Mouse (Mus musculus): ENCODE measurements around the gene Pjvk. TPM values are rescaled to one million over a fixed set of nuclear protein-coding genes. Genes with fewer than 3 reads are reported as not detected.
A peak's percentile ranks its signal among the peaks of the same experiment; 100 is the strongest.

Gene Pjvk
- polyA plus RNA-seq, 1 experiment from 2014 or later, result 0.19 TPM

GRCm38 (mm10) chr2:76672966-76673392 is 24.7 kb downstream of the Pjvk start, which contains the start of gene Fkbp7:
TSS of gene Fkbp7 (minus strand) at chr2:76673116.
- Histone ChIP-seq H3K9me3 (replicated peaks; ENCODE audit: control insufficient read depth, low read length) (no peaks in the 10 kb centered on the region), H3K9ac (ENCODE audit: low read depth, low read length) (peak within 1 kb of the TSS; percentile 84), H3K36me3 (ENCODE audit: control insufficient read depth, insufficient read depth, low read length) (no peaks in the 10 kb centered on the region), H3K4me2 (peak within 1 kb of the TSS; percentile 88), H3K4me3 (ENCODE audit: low read depth, low read length) (peak within 1 kb of the TSS; percentile 54), H3K27me3 (ENCODE audit: control insufficient read depth, insufficient read depth, low read length) (no peaks in the 10 kb centered on the region), H3K4me1 (ENCODE audit: control insufficient read depth, insufficient read depth, low read length) (peaks cover 16% of the 10 kb centered on the region), H3K27ac (ENCODE audit: low read depth, low read length) (peak within 1 kb of the TSS; percentile 85)
- 0% methylated on average over 17 of the region's 17 CpGs for WGBS (ENCODE audit: insufficient replicate concordance)
- peak; percentile 90 for ATAC-seq (replicated peaks; ENCODE audit: insufficient number of reproducible peaks, low FRiP score, low TSS enrichment)

- H3K27me3 ChIP-seq (ENCODE audit: control insufficient read depth, insufficient read depth, low read length), result no peaks in the 10 kb centered on the region
- peak overlapping the region; percentile 88 for H3K4me2 ChIP-seq
- H3K9ac ChIP-seq (ENCODE audit: low read depth, low read length), result no peak overlapping the region
- no peak for ATAC-seq (replicated peaks; ENCODE audit: insufficient number of reproducible peaks, low FRiP score, low TSS enrichment)
- no peak overlapping the region for H3K4me3 ChIP-seq (ENCODE audit: low read depth, low read length)
- peaks cover 16% of the 10 kb centered on the region for H3K4me1 ChIP-seq (ENCODE audit: control insufficient read depth, insufficient read depth, low read length)
- H3K9me3 ChIP-seq (replicated peaks; ENCODE audit: control insufficient read depth, low read length), result no peaks in the 10 kb centered on the region
- H3K36me3 ChIP-seq (ENCODE audit: control insufficient read depth, insufficient read depth, low read length), result no peaks in the 10 kb centered on the region
- no peak overlapping the region for H3K27ac ChIP-seq (ENCODE audit: low read depth, low read length)
- WGBS (ENCODE audit: insufficient replicate concordance), result 35% methylated on average over 7 of the region's 7 CpGs
Observed at GRCm38 (mm10) chr2:76673472-76674081, 25.3 kb downstream of the Pjvk start.

- Histone ChIP-seq H3K4me3 (ENCODE audit: low read depth, low read length) (peak within 1 kb of the TSS; percentile 88), H3K9ac (ENCODE audit: low read depth, low read length) (peak within 1 kb of the TSS; percentile 85), H3K36me3 (ENCODE audit: control insufficient read depth, insufficient read depth, low read length) (no peaks in the 10 kb centered on the region), H3K27me3 (ENCODE audit: control insufficient read depth, insufficient read depth, low read length) (no peaks in the 10 kb centered on the region), H3K27ac (ENCODE audit: low read depth, low read length) (peak within 1 kb of the TSS; percentile 58), H3K4me1 (ENCODE audit: control insufficient read depth, insufficient read depth, low read length) (peaks cover 16% of the 10 kb centered on the region), H3K4me2 (peak within 1 kb of the TSS; percentile 84), H3K9me3 (replicated peaks; ENCODE audit: control insufficient read depth, low read length) (no peaks in the 10 kb centered on the region)
- 5% methylated on average over 40 of the region's 52 CpGs for WGBS (ENCODE audit: insufficient replicate concordance)
- peak; percentile 75 for ATAC-seq (replicated peaks; ENCODE audit: insufficient number of reproducible peaks, low FRiP score, low TSS enrichment)
Observed at GRCm38 (mm10) chr2:76674725-76675427, 26.6 kb downstream of the Pjvk start, which contains the start of gene Plekha3. TSS of gene Plekha3 (plus strand) at chr2:76675281.

- WGBS (ENCODE audit: insufficient replicate concordance), result under 1% methylated on average over 44 of the region's 44 CpGs
- peaks cover 16% of the 10 kb centered on the region for H3K4me1 ChIP-seq (ENCODE audit: control insufficient read depth, insufficient read depth, low read length)
- no peaks in the 10 kb centered on the region for H3K9me3 ChIP-seq (replicated peaks; ENCODE audit: control insufficient read depth, low read length)
- H3K9ac ChIP-seq (ENCODE audit: low read depth, low read length), result peak overlapping the region; percentile 85
- peak overlapping the region; percentile 88 for H3K4me3 ChIP-seq (ENCODE audit: low read depth, low read length)
- ATAC-seq (replicated peaks; ENCODE audit: insufficient number of reproducible peaks, low FRiP score, low TSS enrichment), result peak; percentile 36; the same call in 1 of the 2 replicates
- peaks cover 3% of the 10 kb centered on the region; the same call in 1 of the 2 replicates for H3K36me3 ChIP-seq (ENCODE audit: control insufficient read depth, insufficient read depth, low read length)
- H3K4me2 ChIP-seq, result peak overlapping the region; percentile 84
- peak overlapping the region; percentile 58 for H3K27ac ChIP-seq (ENCODE audit: low read depth, low read length)
- H3K27me3 ChIP-seq (ENCODE audit: control insufficient read depth, insufficient read depth, low read length), result no peaks in the 10 kb centered on the region
Observed at GRCm38 (mm10) chr2:76675451-76675850, 27.2 kb downstream of the Pjvk start.

GRCm38 (mm10) chr2:76675949-76676348 is 27.7 kb downstream of the Pjvk start:
- H3K27me3 ChIP-seq (ENCODE audit: control insufficient read depth, insufficient read depth, low read length), result no peaks in the 10 kb centered on the region
- H3K9ac ChIP-seq (ENCODE audit: low read depth, low read length), result peak overlapping the region; percentile 85
- H3K4me2 ChIP-seq, result peak overlapping the region; percentile 84
- H3K27ac ChIP-seq (ENCODE audit: low read depth, low read length), result no peak overlapping the region
- peak overlapping the region; percentile 88 for H3K4me3 ChIP-seq (ENCODE audit: low read depth, low read length)
- H3K4me1 ChIP-seq (ENCODE audit: control insufficient read depth, insufficient read depth, low read length), result peaks cover 16% of the 10 kb centered on the region
- peaks cover 3% of the 10 kb centered on the region; the same call in 1 of the 2 replicates for H3K36me3 ChIP-seq (ENCODE audit: control insufficient read depth, insufficient read depth, low read length)
- no peak for ATAC-seq (replicated peaks; ENCODE audit: insufficient number of reproducible peaks, low FRiP score, low TSS enrichment)
- WGBS (ENCODE audit: insufficient replicate concordance), result 17% methylated on average over 4 of the region's 4 CpGs
- no peaks in the 10 kb centered on the region for H3K9me3 ChIP-seq (replicated peaks; ENCODE audit: control insufficient read depth, low read length)

GRCm38 (mm10) chr2:76676401-76677226 is 28.3 kb downstream of the Pjvk start:
- no peak overlapping the region; the same call in 1 of the 2 replicates for H3K9ac ChIP-seq (ENCODE audit: low read depth, low read length)
- 70% methylated on average over 13 of the region's 13 CpGs for WGBS (ENCODE audit: insufficient replicate concordance)

GRCm38 (mm10) chr2:76682301-76682700 is 34.0 kb downstream of the Pjvk start:
- no peak overlapping the region for H3K4me2 ChIP-seq
- H3K9ac ChIP-seq (ENCODE audit: low read depth, low read length), result no peak overlapping the region
- 85% methylated on average over 8 of the region's 8 CpGs for WGBS (ENCODE audit: insufficient replicate concordance)
- H3K27me3 ChIP-seq (ENCODE audit: control insufficient read depth, insufficient read depth, low read length), result no peaks in the 10 kb centered on the region
- H3K4me3 ChIP-seq (ENCODE audit: low read depth, low read length), result no peak overlapping the region
- ATAC-seq (replicated peaks; ENCODE audit: insufficient number of reproducible peaks, low FRiP score, low TSS enrichment), result no peak
- H3K27ac ChIP-seq (ENCODE audit: low read depth, low read length), result no peak overlapping the region
- peaks cover 7% of the 10 kb centered on the region; the same call in 1 of the 2 replicates for H3K36me3 ChIP-seq (ENCODE audit: control insufficient read depth, insufficient read depth, low read length)
- H3K4me1 ChIP-seq (ENCODE audit: control insufficient read depth, insufficient read depth, low read length), result no peaks in the 10 kb centered on the region
- no peaks in the 10 kb centered on the region for H3K9me3 ChIP-seq (replicated peaks; ENCODE audit: control insufficient read depth, low read length)

More at GRCm38 (mm10) chr2:76676401-76677226, 28.3 kb downstream of the Pjvk start:
- Histone ChIP-seq H3K4me3 (ENCODE audit: low read depth, low read length) (peak overlapping the region; percentile 88), H3K4me2 (peak overlapping the region; percentile 84), H3K27ac (ENCODE audit: low read depth, low read length) (no peak overlapping the region), H3K27me3 (ENCODE audit: control insufficient read depth, insufficient read depth, low read length) (no peaks in the 10 kb centered on the region), H3K4me1 (ENCODE audit: control insufficient read depth, insufficient read depth, low read length) (peaks cover 16% of the 10 kb centered on the region), H3K9me3 (replicated peaks; ENCODE audit: control insufficient read depth, low read length) (no peaks in the 10 kb centered on the region), H3K36me3 (ENCODE audit: control insufficient read depth, insufficient read depth, low read length) (peaks cover 3% of the 10 kb centered on the region; the same call in 1 of the 2 replicates)
- ATAC-seq (replicated peaks; ENCODE audit: insufficient number of reproducible peaks, low FRiP score, low TSS enrichment), result no peak

- Histone ChIP-seq H3K9me3 (replicated peaks; ENCODE audit: control insufficient read depth, low read length) (no peaks in the 10 kb centered on the region), H3K4me2 (no peak overlapping the region), H3K27me3 (ENCODE audit: control insufficient read depth, insufficient read depth, low read length) (no peaks in the 10 kb centered on the region), H3K36me3 (ENCODE audit: control insufficient read depth, insufficient read depth, low read length) (peaks cover 6% of the 10 kb centered on the region; the same call in 1 of the 2 replicates), H3K9ac (ENCODE audit: low read depth, low read length) (no peak overlapping the region), H3K4me1 (ENCODE audit: control insufficient read depth, insufficient read depth, low read length) (peaks cover 11% of the 10 kb centered on the region), H3K27ac (ENCODE audit: low read depth, low read length) (no peak overlapping the region), H3K4me3 (ENCODE audit: low read depth, low read length) (no peak overlapping the region)
- WGBS (ENCODE audit: insufficient replicate concordance), result 91% methylated on average over 3 of the region's 3 CpGs
- no peak for ATAC-seq (replicated peaks; ENCODE audit: insufficient number of reproducible peaks, low FRiP score, low TSS enrichment)
Observed at GRCm38 (mm10) chr2:76686986-76687385, 38.7 kb downstream of the Pjvk start.
